In the genomic region with DNA sequence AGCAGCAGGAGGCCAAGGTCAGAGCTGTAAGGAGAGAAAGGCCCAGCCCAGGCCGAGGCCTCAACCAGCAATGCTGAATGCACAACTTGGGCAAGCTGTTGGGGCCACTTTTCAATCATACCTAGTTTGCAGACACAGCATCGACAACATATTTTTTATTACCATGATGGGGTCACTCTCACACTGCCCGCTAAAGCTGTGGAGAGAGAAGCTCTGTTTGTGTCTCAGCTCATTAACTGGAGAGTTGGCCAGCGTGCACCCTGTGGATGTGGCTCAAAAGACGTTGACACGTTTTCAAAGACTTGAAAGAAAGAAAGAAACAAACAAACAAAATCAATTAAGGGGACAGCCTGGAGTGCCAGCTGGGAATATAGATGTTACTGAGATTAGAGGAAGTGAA, we compare ENCODE assay signal across 29 mouse cellular contexts.
DNase-seq lines count a peak whose midpoint lies in the region; ATAC-seq and TF ChIP-seq lines count a peak whose summit lies in the region.
"Had no signal": no experiment of that assay in that cellular context is flagged by ENCODE, and none has a peak within 500 bp of the region (broad histone marks: within the 10 kb centered on the region; RNA-seq: fewer than 3 reads in every experiment).

No protein-coding gene starts in this region.

- no peak overlapping the region for H3K4me2 ChIP-seq in hindbrain, embryonic 11.5 days (replicated peaks; ENCODE audit: low read depth, low read length)
- H3K4me2 ChIP-seq in lung, embryonic 14.5 days = no peak overlapping the region
- no peak overlapping the region for H3K4me2 ChIP-seq in midbrain, embryonic 14.5 days (ENCODE audit: low read length)
- H3K4me2 ChIP-seq: embryonic facial prominence, embryonic 13.5 days; forebrain, embryonic 15.5 days; heart, embryonic 13.5 days; hindbrain, embryonic 15.5 days had no signal

- ATAC-seq in hindbrain, embryonic 11.5 days (ENCODE audit: low FRiP score) = no peak
- ATAC-seq in lung, embryonic 14.5 days (ENCODE audit: insufficient read depth) = no peak
- no peak for ATAC-seq in midbrain, embryonic 14.5 days (ENCODE audit: low FRiP score, low TSS enrichment)
- ATAC-seq: CD4-positive, CD25-positive, alpha-beta regulatory T cell, adult 4 months; forebrain, embryonic 15.5 days; inflammation-experienced regulatory T-cells, adult 6 months; intestine, embryonic 16.5 days had no signal

- H3K9ac ChIP-seq in hindbrain, embryonic 11.5 days (ENCODE audit: low read depth, low read length) = no peak overlapping the region
- no peak overlapping the region for H3K9ac ChIP-seq in lung, embryonic 14.5 days
- H3K9ac ChIP-seq in midbrain, embryonic 14.5 days (replicated peaks; ENCODE audit: low read length) = no peak overlapping the region
- H3K9ac ChIP-seq: embryonic facial prominence, embryonic 13.5 days; forebrain, embryonic 15.5 days; heart, embryonic 13.5 days; hindbrain, embryonic 15.5 days had no signal

- no peaks in the 10 kb centered on the region for H3K36me3 ChIP-seq in hindbrain, embryonic 10.5 days
- H3K36me3 ChIP-seq in hindbrain, embryonic 11.5 days (ENCODE audit: control insufficient read depth, insufficient read depth, low read length) = no peaks in the 10 kb centered on the region
- no peaks in the 10 kb centered on the region for H3K36me3 ChIP-seq in lung, embryonic 14.5 days (ENCODE audit: insufficient read depth)
- H3K36me3 ChIP-seq in midbrain, embryonic 10.5 days = no peaks in the 10 kb centered on the region
- H3K36me3 ChIP-seq in midbrain, embryonic 14.5 days (ENCODE audit: control insufficient read depth, insufficient read depth, low read length) = no peaks in the 10 kb centered on the region
- H3K36me3 ChIP-seq: embryonic facial prominence, embryonic 10.5 days; embryonic facial prominence, embryonic 13.5 days; forebrain, embryonic 15.5 days; heart, embryonic 10.5 days; heart, embryonic 13.5 days; hindbrain, embryonic 15.5 days had no signal

- peak; percentile 19 for DNase-seq in hindbrain, embryonic 10.5 days (ENCODE audit: low spot score)
- no peak for DNase-seq in hindbrain, embryonic 11.5 days (ENCODE audit: low spot score)
- DNase-seq in lung, embryonic 14.5 days = peak; percentile 78
- DNase-seq in lung, postnatal 25 days (ENCODE audit: low spot score) = no peak
- no peak for DNase-seq in midbrain, embryonic 10.5 days (ENCODE audit: low spot score)
- DNase-seq in midbrain, embryonic 14.5 days = no peak
- no peak for DNase-seq in left cerebral cortex, adult 18-20 months (ENCODE audit: low spot score in 2 of 2)
- DNase-seq: adrenal gland, adult 2 months; adrenal gland, postnatal 14 days; cerebellum, adult 11-12 months; cerebellum, adult 8-10 months; cerebellum, postnatal 10 days; cerebellum, postnatal 36 days; embryo, embryonic 11 days; gastrocnemius, postnatal 10 days; gastrocnemius, postnatal 36 days; heart, adult 2 months; heart, postnatal 14 days; heart, postnatal 4 days had no signal

- H3K27ac ChIP-seq in hindbrain, embryonic 10.5 days = peak overlapping the region; percentile 5; the same call in 1 of the 2 replicates
- no peak overlapping the region for H3K27ac ChIP-seq in hindbrain, embryonic 11.5 days (ENCODE audit: low read depth, low read length)
- H3K27ac ChIP-seq in lung, embryonic 14.5 days (ENCODE audit: low read depth) = no peak overlapping the region
- H3K27ac ChIP-seq in midbrain, embryonic 10.5 days (replicated peaks) = peak overlapping the region; percentile 33; the same call in 1 of the 2 replicates
- H3K27ac ChIP-seq in midbrain, embryonic 14.5 days (replicated peaks; ENCODE audit: low read depth, low read length) = no peak overlapping the region
- H3K27ac ChIP-seq: embryonic facial prominence, embryonic 10.5 days; embryonic facial prominence, embryonic 13.5 days; forebrain, embryonic 15.5 days; heart, adult 2 months; heart, embryonic 10.5 days; heart, embryonic 13.5 days; hindbrain, embryonic 15.5 days had no signal

- TF ChIP-seq CTCF in lung, embryonic 14.5 days (IDR thresholded peaks at IDR 0.05; ENCODE audit: low read depth) = no peak

- peaks cover 36% of the 10 kb centered on the region for H3K4me1 ChIP-seq in hindbrain, embryonic 10.5 days (replicated peaks)
- H3K4me1 ChIP-seq in hindbrain, embryonic 11.5 days (replicated peaks; ENCODE audit: control insufficient read depth, insufficient read depth, low read length) = peaks cover 8% of the 10 kb centered on the region
- H3K4me1 ChIP-seq in lung, embryonic 14.5 days (ENCODE audit: insufficient read depth) = peaks cover 24% of the 10 kb centered on the region
- H3K4me1 ChIP-seq in midbrain, embryonic 10.5 days = peaks cover 36% of the 10 kb centered on the region
- peaks cover 15% of the 10 kb centered on the region for H3K4me1 ChIP-seq in midbrain, embryonic 14.5 days (ENCODE audit: control insufficient read depth, insufficient read depth, low read length)

- peaks cover 37% of the 10 kb centered on the region for H3K27me3 ChIP-seq in hindbrain, embryonic 10.5 days (ENCODE audit: insufficient read depth, poor library complexity, severe bottlenecking)
- H3K27me3 ChIP-seq in hindbrain, embryonic 11.5 days (ENCODE audit: control insufficient read depth, insufficient read depth, low read length) = 0 out of 2 replicates have a peak, but pooled peaks cover 2% of the 10 kb centered on the region
- H3K27me3 ChIP-seq in lung, embryonic 14.5 days (ENCODE audit: insufficient read depth, low read length) = peaks cover 5% of the 10 kb centered on the region
- H3K27me3 ChIP-seq in midbrain, embryonic 10.5 days (ENCODE audit: low read depth, poor library complexity, severe bottlenecking) = peaks cover 48% of the 10 kb centered on the region
- H3K27me3 ChIP-seq in midbrain, embryonic 14.5 days (ENCODE audit: control insufficient read depth, insufficient read depth, low read length) = no peaks in the 10 kb centered on the region; the same call in none of the 2 replicates

- H3K4me3 ChIP-seq in hindbrain, embryonic 10.5 days = no peak overlapping the region
- H3K4me3 ChIP-seq in hindbrain, embryonic 11.5 days (ENCODE audit: low read depth, low read length) = no peak overlapping the region
- no peak overlapping the region for H3K4me3 ChIP-seq in lung, embryonic 14.5 days (ENCODE audit: low read depth, low read length)
- H3K4me3 ChIP-seq in midbrain, embryonic 10.5 days = no peak overlapping the region
- no peak overlapping the region for H3K4me3 ChIP-seq in midbrain, embryonic 14.5 days (replicated peaks; ENCODE audit: low read depth, low read length)
- H3K4me3 ChIP-seq: embryonic facial prominence, embryonic 10.5 days; embryonic facial prominence, embryonic 13.5 days; erythroblast, embryonic 14.5 days; forebrain, embryonic 15.5 days; heart, adult 2 months; heart, embryonic 10.5 days; heart, embryonic 13.5 days; hindbrain, embryonic 15.5 days had no signal

- H3K9me3 ChIP-seq in hindbrain, embryonic 10.5 days = peaks cover 4% of the 10 kb centered on the region; the same call in 1 of the 2 replicates
- H3K9me3 ChIP-seq in hindbrain, embryonic 11.5 days (ENCODE audit: control insufficient read depth, low read length) = no peaks in the 10 kb centered on the region
- H3K9me3 ChIP-seq in lung, embryonic 14.5 days (ENCODE audit: low read depth, low read length) = no peaks in the 10 kb centered on the region
- H3K9me3 ChIP-seq in midbrain, embryonic 10.5 days (replicated peaks) = no peaks in the 10 kb centered on the region
- no peaks in the 10 kb centered on the region for H3K9me3 ChIP-seq in midbrain, embryonic 14.5 days (ENCODE audit: control insufficient read depth, low read length)
- H3K9me3 ChIP-seq: embryonic facial prominence, embryonic 10.5 days; embryonic facial prominence, embryonic 13.5 days; forebrain, embryonic 15.5 days; heart, embryonic 10.5 days; heart, embryonic 13.5 days; hindbrain, embryonic 15.5 days had no signal

- WGBS in hindbrain, embryonic 10.5 days = 23% methylated on average over 6 of the region's 6 CpGs
- WGBS in hindbrain, embryonic 11.5 days = 26% methylated on average over 6 of the region's 6 CpGs
- WGBS in lung, embryonic 14.5 days = 38% methylated on average over 6 of the region's 6 CpGs
- WGBS in midbrain, embryonic 10.5 days = 27% methylated on average over 6 of the region's 6 CpGs
- 14% methylated on average over 6 of the region's 6 CpGs for WGBS in midbrain, embryonic 14.5 days

Comparison
In these comparisons a context has a peak if more than half of its experiments do, and no peak if none do; other contexts are left out.
1. DNase-seq: peak in hindbrain, embryonic 10.5 days (single experiment) and lung, embryonic 14.5 days (single experiment); none in hindbrain, embryonic 11.5 days (single experiment), lung, postnatal 25 days (single experiment), midbrain, embryonic 10.5 days (single experiment), midbrain, embryonic 14.5 days (single experiment) and left cerebral cortex, adult 18-20 months (0 of 2).
2. H3K27ac ChIP-seq: peak in hindbrain, embryonic 10.5 days (single experiment) and midbrain, embryonic 10.5 days (single experiment); none in hindbrain, embryonic 11.5 days (single experiment), lung, embryonic 14.5 days (single experiment) and midbrain, embryonic 14.5 days (single experiment).